Mouse (Mus musculus) ES-E14 (cell line): Measurements from ENCODE around the gene Isca1. TPM values are rescaled to one million over a fixed set of nuclear protein-coding genes. Genes with fewer than 3 reads are reported as not detected.
A peak's percentile ranks its signal among the peaks of the same experiment; 100 is the strongest.
"Not testable (repeated sequence)": the region's sequence is repeated elsewhere in the genome, so short reads cannot be mapped to it uniquely, and the experiment has no call there.

Experiments used
- DNase-seq: peaks from one replicate; pipeline ENCODE4 v3.0.0-alpha.2; 2013; ENCODE audit warnings: low read depth, low spot score
- H3K27ac ChIP-seq: 2 replicates; pipeline ENCODE4 v1.5.1; 2012; ENCODE audit warnings: low read depth, mild to moderate bottlenecking, low read length, moderate library complexity, mixed read lengths; ENCODE audit not compliant: poor library complexity, insufficient read depth, severe bottlenecking
- H3K36me3 ChIP-seq: 2 replicates; pipeline ENCODE4 v1.6.1; 2012; ENCODE audit warnings: mild to moderate bottlenecking, low read length, moderate library complexity, mixed read lengths; ENCODE audit not compliant: control insufficient read depth, poor library complexity, insufficient read depth, severe bottlenecking
- H3K4me1 ChIP-seq, 2 experiments: fragments of 150-350 bp in 1 of 2; sonication (generic) in 1 of 2; 2 replicates each; pipeline ENCODE4 v1.6.1; 2012; ENCODE audit warnings: low read length in 2 of 2, mild to moderate bottlenecking in 1 of 2, mixed read lengths in 1 of 2; ENCODE audit not compliant: control insufficient read depth in 2 of 2, insufficient read depth in 2 of 2, poor library complexity in 1 of 2
- H3K4me3 ChIP-seq, 2 experiments: fragments of 150-350 bp in 1 of 2; sonication (generic) in 1 of 2; 2 replicates each; pipeline ENCODE4 v1.5.1; 2012; ENCODE audit warnings: low read length in 2 of 2, low read depth in 1 of 2, mild to moderate bottlenecking in 1 of 2, mixed read lengths in 1 of 2; ENCODE audit not compliant: insufficient read depth in 1 of 2, poor library complexity in 1 of 2, severe bottlenecking in 1 of 2
- H3K9ac ChIP-seq: 2 replicates; pipeline ENCODE4 v1.6.1; 2012; ENCODE audit warnings: low read depth, mild to moderate bottlenecking, low read length, mixed read lengths; ENCODE audit not compliant: poor library complexity, insufficient read depth, severe bottlenecking
- H3K9me3 ChIP-seq: fragments of 150-350 bp; sonication (generic); 2 replicates; pipeline ENCODE4 v1.6.1; 2012; ENCODE audit warnings: low read depth, mild to moderate bottlenecking, low read length; ENCODE audit not compliant: control insufficient read depth, insufficient read depth
- CHD2 ChIP-seq: IDR thresholded peaks from 2 replicates; pipeline ENCODE4 v1.6.1; 2014; ENCODE audit warnings: mild to moderate bottlenecking, low read depth, low read length, inconsistent platforms
- HCFC1 ChIP-seq: IDR thresholded peaks from 2 replicates; pipeline ENCODE4 v1.6.1; 2012; ENCODE audit warnings: low read length, inconsistent platforms, borderline replicate concordance; ENCODE audit not compliant: insufficient read depth
- MAFK ChIP-seq: IDR thresholded peaks from 2 replicates; pipeline ENCODE4 v1.6.1; 2014; ENCODE audit warnings: mild to moderate bottlenecking, low read depth, low read length, inconsistent platforms; ENCODE audit not compliant: insufficient read depth
- ZC3H11A ChIP-seq: IDR thresholded peaks from 2 replicates; pipeline ENCODE4 v1.6.1; 2012; ENCODE audit warnings: low read depth, mild to moderate bottlenecking, inconsistent platforms, low read length, borderline replicate concordance
- ZNF384 ChIP-seq: IDR thresholded peaks from 2 replicates; pipeline ENCODE4 v1.6.1; 2012; ENCODE audit warnings: low read depth, low read length, inconsistent platforms
- in situ Hi-C, 2 experiments: fragments of 600-800 bp; cut with MboI; formaldehyde crosslinking; loops; one replicate each; pipeline ENCODE4 v1.15.1; 2025; ENCODE audit warnings: low sequenced_read_pairs in 2 of 2, inconsistent platforms in 1 of 2; ENCODE audit not compliant: unreplicated experiment in 2 of 2
- total RNA-seq: library from RNA; depleted of rRNA; stranded (reverse); fragments of 300-350 nt; gene quantifications from 2 replicates; pipeline ENCODE4 v1.2.3, GENCODE M21; 2012; rRNA removed

Isca1 gene
- total RNA-seq, 1 experiment: 21.7 TPM

- in situ Hi-C loops: no loop called here
- Histone ChIP-seq H3K4me1 (peaks cover 4 to 6% of the 10 kb centered on the region in 2 experiments; a peak in 3 of 4 replicates), H3K4me3 (no peak overlapping the region), H3K9me3 (no peaks in the 10 kb centered on the region), H3K27ac (no peak overlapping the region), H3K36me3 (no peaks in the 10 kb centered on the region), H3K9ac (no peak overlapping the region)
- no peak for DNase-seq
- TF ChIP-seq ZC3H11A: no peak
- TF ChIP-seq MAFK: no peak
- no peak for TF ChIP-seq CHD2
- no peak for TF ChIP-seq HCFC1
These were observed 50.1 kb downstream of the Isca1 start for GRCm38 (mm10) chr13:59719475-59719874.

GRCm38 (mm10) chr13:59718857-59719440, 50.7 kb downstream of the Isca1 start:
- H3K9me3 ChIP-seq, H3K36me3 ChIP-seq, H3K4me3 ChIP-seq, in situ Hi-C loops, DNase-seq, H3K4me1 ChIP-seq, H3K27ac ChIP-seq, H3K9ac ChIP-seq: not testable (repeated sequence)

DNA sequence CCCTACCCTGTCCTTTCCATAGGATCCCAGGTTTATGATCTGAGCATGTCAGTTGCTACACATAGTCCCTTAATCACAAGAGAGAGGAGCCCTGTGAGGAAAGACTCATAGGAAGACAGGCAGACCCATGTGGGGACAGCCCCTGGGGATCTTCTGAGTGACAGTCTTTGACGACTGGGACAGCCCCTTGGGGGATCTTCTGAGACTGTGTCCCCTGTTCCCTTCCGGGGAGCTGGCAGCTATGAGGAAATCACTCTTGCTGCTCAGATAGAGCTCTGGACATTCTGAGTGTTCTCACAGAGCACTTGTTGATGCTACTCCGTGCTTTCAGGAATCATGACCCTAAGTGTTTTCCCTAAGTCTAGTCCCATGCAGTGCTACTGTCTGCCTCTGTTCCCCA, 55.9 kb downstream of the Isca1 start:
- DNase-seq: no peak
- Histone ChIP-seq H3K4me1 (peaks cover 3 to 19% of the 10 kb centered on the region in 2 experiments; a peak in 3 of 4 replicates), H3K9ac (no peak overlapping the region), H3K9me3 (no peaks in the 10 kb centered on the region), H3K36me3 (no peaks in the 10 kb centered on the region), H3K27ac (no peak overlapping the region), H3K4me3 (no peak overlapping the region)
- in situ Hi-C loops: no loop called here
- TF ChIP-seq ZC3H11A: no peak
- no peak for TF ChIP-seq ZNF384
- TF ChIP-seq CHD2: no peak
- TF ChIP-seq HCFC1: no peak
- TF ChIP-seq MAFK: no peak

DNA sequence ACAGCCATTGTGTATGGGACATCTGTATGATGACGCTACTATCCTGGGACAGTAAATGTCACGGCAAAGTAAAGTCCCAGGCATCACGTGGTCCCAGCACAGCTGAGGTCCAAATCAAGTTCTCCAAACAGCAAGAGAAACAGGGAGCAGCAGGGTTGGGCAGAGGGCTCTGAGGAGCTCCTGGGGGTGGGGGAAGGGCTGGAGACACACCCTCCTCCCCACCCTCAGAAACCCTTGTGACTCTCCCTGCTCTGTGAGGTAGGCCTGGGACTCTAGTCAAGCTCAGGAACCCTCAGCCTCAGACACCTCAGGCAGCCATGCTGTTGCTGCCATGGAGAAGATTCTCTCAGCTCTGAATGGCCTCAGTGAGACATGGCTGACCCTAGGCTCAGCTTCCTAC, 57.6 kb downstream of the Isca1 start, which contains the start of gene Spata31d1b:
Gene Spata31d1b, plus strand, starts transcription at position 301 of the 400 bp plus-strand sequence.
- H3K27ac ChIP-seq, in situ Hi-C loops, H3K4me3 ChIP-seq, H3K9me3 ChIP-seq, H3K36me3 ChIP-seq, H3K9ac ChIP-seq, DNase-seq: not testable (repeated sequence)
- H3K4me1 ChIP-seq: peaks cover 3 to 19% of the 10 kb centered on the region in 2 experiments; a peak in 3 of 4 replicates

- Histone ChIP-seq H3K4me3 (peak within 1 kb of the TSS; percentile 52 to 58), H3K9me3 (no peaks in the 10 kb centered on the region), H3K36me3 (no peaks in the 10 kb centered on the region), H3K27ac (no peak within 1 kb of the TSS; the same call in 1 of the 2 replicates), H3K4me1 (peaks cover 6 to 24% of the 10 kb centered on the region in 2 experiments; a peak in 3 of 4 replicates), H3K9ac (peak within 1 kb of the TSS; percentile 65; the same call in 1 of the 2 replicates)
- in situ Hi-C loops: no loop called here
- no peak for TF ChIP-seq ZNF384
- DNase-seq: no peak
These were observed 59.4 kb downstream of the Isca1 start, which contains the start of gene Spata31d1a for GRCm38 (mm10) chr13:59710230-59710629. TSS of gene Spata31d1a (minus strand) at chr13:59710330.

Other genes starting within 250 kb of the Isca1 start
- 25.0 and 32.1 TPM in 2 replicates for gene Agtpbp1, start 184.6 kb downstream of the Isca1 start, total RNA-seq
- 75.4 and 79.1 TPM in 2 replicates for gene Naa35, start 184.6 kb downstream of the Isca1 start, total RNA-seq
- 93.8 and 132 TPM in 2 replicates for gene Golm1, start 94.0 kb downstream of the Isca1 start, total RNA-seq
- gene 4921517D22Rik, start 75.7 kb downstream of the Isca1 start, total RNA-seq: not detected in 2 replicates
- 2.2 and 3.4 TPM in 2 replicates for gene Spata31d1a, start 59.5 kb downstream of the Isca1 start, total RNA-seq
- 1.3 and 2.8 TPM in 2 replicates for gene Spata31d1b, start 57.5 kb downstream of the Isca1 start, total RNA-seq
- gene Spata31d1d, start 38.1 kb downstream of the Isca1 start, total RNA-seq: 0.18 and 0.48 TPM in 2 replicates
- gene 1700014D04Rik, start 23.1 kb downstream of the Isca1 start, total RNA-seq: 0.18 and 0.26 TPM in 2 replicates
- gene Gm49354, start 12.4 kb upstream of the Isca1 start, total RNA-seq: not detected in 2 replicates
- 27.5 and 31.1 TPM in 2 replicates for gene Tut7, start 53.3 kb upstream of the Isca1 start, total RNA-seq